Mouse (Mus musculus) midbrain, embryonic 14.5 days (tissue): ENCODE measurements around the gene Prdx2. TPM values are rescaled to one million over a fixed set of nuclear protein-coding genes. Genes with fewer than 3 reads are reported as not detected.

Experiments used
- ATAC-seq: fragments of 200-750 bp; cut with Nextera tagmentation; 2 replicates; pipeline ENCODE4 v1.8.0; 2017; ENCODE audit warnings: moderate number of reproducible peaks, moderate library complexity; ENCODE audit not compliant: low FRiP score, low TSS enrichment
- DNase-seq: peaks from one replicate; pipeline ENCODE4 v3.0.0-alpha.2; 2015
- H3K27ac ChIP-seq: fragments of 300-500 bp; sonication (generic); replicated peaks from 2 replicates; pipeline ENCODE4 v1.5.1; 2014; ENCODE audit warnings: mild to moderate bottlenecking, low read depth, low read length, moderate library complexity
- H3K27me3 ChIP-seq: fragments of 300-500 bp; sonication (generic); 2 replicates; pipeline ENCODE4 v1.6.1; 2014; ENCODE audit warnings: low read length, control low read depth, mixed read lengths; ENCODE audit not compliant: control insufficient read depth, insufficient read depth
- H3K36me3 ChIP-seq: fragments of 300-500 bp; sonication (generic); 2 replicates; pipeline ENCODE4 v1.6.1; 2014; ENCODE audit warnings: low read length, control low read depth; ENCODE audit not compliant: control insufficient read depth, insufficient read depth
- H3K4me1 ChIP-seq: fragments of 300-500 bp; sonication (generic); 2 replicates; pipeline ENCODE4 v1.6.1; 2014; ENCODE audit warnings: mild to moderate bottlenecking, antibody characterized with exemption, low read length, control low read depth; ENCODE audit not compliant: control insufficient read depth, insufficient read depth
- H3K4me2 ChIP-seq: fragments of 300-500 bp; sonication (generic); 2 replicates; pipeline ENCODE4 v1.6.1; 2014; ENCODE audit warnings: mild to moderate bottlenecking, low read length, moderate library complexity
- H3K4me3 ChIP-seq: fragments of 300-500 bp; sonication (generic); replicated peaks from 2 replicates; pipeline ENCODE4 v1.5.1; 2014; ENCODE audit warnings: low read depth, low read length
- H3K9ac ChIP-seq: fragments of 300-500 bp; sonication (generic); replicated peaks from 2 replicates; pipeline ENCODE4 v1.6.1; 2014; ENCODE audit warnings: mild to moderate bottlenecking, low read length, moderate library complexity
- H3K9me3 ChIP-seq: fragments of 300-500 bp; sonication (generic); 2 replicates; pipeline ENCODE4 v1.6.1; 2016; ENCODE audit warnings: low read length, control low read depth, mixed read lengths; ENCODE audit not compliant: control insufficient read depth
- WGBS: fragments of 180-500 bp; shearing (Covaris S2); extraction: QIAGEN DNeasy Blood & Tissue Kit; methylation state at CpG from one replicate; pipeline ENCODE4 v1.1.7; 2014; 5-methylcytosine and 5-hydroxymethylcytosine counted together
- polyA plus RNA-seq: library from polyadenylated mRNA; unstranded; fragments of >200 nt; fragmentation: Nextera tagmentation; extraction: Ambion mirVana; gene quantifications from 2 replicates; pipeline ENCODE4 v1.2.1, GENCODE M21; 2014

Gene Prdx2
- 1,531 and 1,588 TPM in 2 replicates for polyA plus RNA-seq

DNA sequence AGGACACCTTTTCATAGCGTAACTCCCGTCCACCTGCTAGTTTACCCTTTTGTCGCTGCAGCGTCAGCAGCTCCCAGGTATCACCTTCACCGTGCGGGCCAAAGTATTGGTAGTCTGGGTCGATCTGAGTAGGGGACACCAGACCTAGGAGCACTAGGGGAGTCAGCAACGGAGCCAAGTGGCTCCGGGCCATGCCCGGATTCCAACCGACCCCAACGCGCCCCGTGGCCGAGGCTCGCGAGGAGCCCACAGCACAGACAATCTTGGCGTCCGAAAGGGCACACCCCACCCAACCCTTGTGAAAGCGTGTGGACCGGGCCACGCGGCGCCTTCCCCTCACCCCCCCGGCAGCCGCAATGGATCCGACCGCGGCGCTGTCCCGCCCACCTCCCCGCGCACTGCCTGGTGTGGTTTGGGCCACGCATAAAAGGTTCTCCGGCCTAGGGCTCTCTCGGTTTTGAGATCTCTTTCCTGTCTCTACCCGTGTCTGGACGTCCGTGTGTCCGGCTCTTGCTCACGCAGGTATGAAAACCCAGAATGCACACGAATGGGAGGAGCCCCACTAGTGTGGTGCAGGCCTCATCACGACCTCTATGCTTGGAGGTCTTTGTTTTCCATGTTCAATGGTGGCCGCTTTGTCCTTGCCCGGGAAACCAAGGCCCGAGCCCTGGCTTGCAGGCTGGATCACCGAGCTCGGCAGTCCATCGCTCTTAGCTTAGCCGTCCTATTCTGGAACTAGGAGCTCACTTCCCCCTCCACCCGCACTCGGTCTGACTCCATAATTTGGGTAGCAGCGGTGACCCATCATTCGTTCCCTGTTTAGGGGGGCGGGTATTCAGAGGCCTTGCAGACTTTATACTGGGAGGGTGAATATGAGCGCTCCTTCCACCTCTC is at the start of gene Prdx2, which contains the start of the genes Gm49661 and Rnaseh2a:
Gene Prdx2, plus strand, starts transcription at position 347 of the 894 bp plus-strand sequence.
Gene Gm49661, minus strand, starts transcription at position 193 of the 894 bp plus-strand sequence.
Gene Rnaseh2a, minus strand, starts transcription at position 527 of the 894 bp plus-strand sequence.
- Histone ChIP-seq H3K36me3 (peaks cover 40% of the 10 kb centered on the region), H3K4me2 (peak within 1 kb of the TSS; percentile 96), H3K4me1 (peaks cover 28% of the 10 kb centered on the region), H3K9ac (peak within 1 kb of the TSS; percentile 97), H3K27ac (peak within 1 kb of the TSS; percentile 86), H3K9me3 (no peaks in the 10 kb centered on the region), H3K4me3 (peak within 1 kb of the TSS; percentile 92), H3K27me3 (no peaks in the 10 kb centered on the region)
- WGBS, result under 1% methylated on average over 56 of the region's 56 CpGs
- DNase-seq (peak; percentile 92), ATAC-seq (peak; percentile 85)

DNA sequence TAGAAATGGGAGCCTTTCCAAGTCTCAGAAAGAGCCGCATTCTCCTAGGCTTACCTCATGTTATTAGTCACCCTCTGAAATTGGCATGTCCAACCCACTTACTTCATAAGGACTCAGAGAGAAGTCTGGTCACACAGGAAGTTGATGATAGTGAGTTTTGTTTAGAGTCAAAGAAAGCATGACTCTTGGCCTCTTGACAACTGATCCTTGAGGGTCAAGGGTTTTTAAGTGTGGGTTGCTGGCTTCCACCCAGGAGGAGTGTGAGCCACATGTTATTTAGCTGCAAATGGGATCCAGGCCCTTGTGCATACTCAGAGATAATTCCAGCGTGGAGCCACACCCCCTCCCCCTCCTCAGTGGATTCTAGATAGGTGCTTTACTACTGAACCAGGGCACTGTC is 47.8 kb upstream of the Prdx2 start:
- DNase-seq (no peak), ATAC-seq (no peak)
- H3K9me3 ChIP-seq, result no peaks in the 10 kb centered on the region
- 86% methylated on average over 2 of the region's 2 CpGs for WGBS
- no peaks in the 10 kb centered on the region for H3K4me1 ChIP-seq
- peaks cover 94% of the 10 kb centered on the region for H3K36me3 ChIP-seq
- H3K27me3 ChIP-seq, result no peaks in the 10 kb centered on the region
- no peak overlapping the region for H3K4me3 ChIP-seq
- H3K9ac ChIP-seq, result no peak overlapping the region
- no peak overlapping the region for H3K27ac ChIP-seq
- H3K4me2 ChIP-seq, result no peak overlapping the region

DNA sequence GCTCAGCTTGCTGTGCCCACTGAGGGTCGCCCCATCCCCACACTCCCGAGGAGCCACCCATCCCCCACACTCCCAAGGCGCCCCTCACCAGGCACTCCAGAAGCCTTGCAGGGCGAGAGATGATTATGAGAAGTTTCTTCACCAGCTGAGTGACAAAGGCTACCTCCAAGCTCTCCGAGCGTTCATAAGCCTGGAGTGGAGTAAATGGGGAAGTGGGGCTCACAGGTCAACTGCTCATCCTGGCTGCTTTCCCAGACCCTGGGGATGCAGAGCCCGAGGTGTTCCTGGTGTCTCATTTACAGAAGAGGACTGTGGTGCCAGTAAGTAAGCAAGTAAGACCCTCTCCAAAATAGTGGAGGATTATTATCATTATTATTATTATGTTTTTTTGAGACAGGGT is 43.8 kb upstream of the Prdx2 start:
- 73% methylated on average over 7 of the region's 7 CpGs for WGBS
- ATAC-seq (no peak), DNase-seq (no peak)
- peaks cover 4% of the 10 kb centered on the region; the same call in 1 of the 2 replicates for H3K4me1 ChIP-seq
- H3K27ac ChIP-seq, result no peak overlapping the region
- H3K4me3 ChIP-seq, result no peak overlapping the region
- no peak overlapping the region for H3K4me2 ChIP-seq
- H3K36me3 ChIP-seq, result peaks cover 80% of the 10 kb centered on the region
- no peaks in the 10 kb centered on the region for H3K9me3 ChIP-seq
- no peaks in the 10 kb centered on the region for H3K27me3 ChIP-seq
- H3K9ac ChIP-seq, result no peak overlapping the region

DNA sequence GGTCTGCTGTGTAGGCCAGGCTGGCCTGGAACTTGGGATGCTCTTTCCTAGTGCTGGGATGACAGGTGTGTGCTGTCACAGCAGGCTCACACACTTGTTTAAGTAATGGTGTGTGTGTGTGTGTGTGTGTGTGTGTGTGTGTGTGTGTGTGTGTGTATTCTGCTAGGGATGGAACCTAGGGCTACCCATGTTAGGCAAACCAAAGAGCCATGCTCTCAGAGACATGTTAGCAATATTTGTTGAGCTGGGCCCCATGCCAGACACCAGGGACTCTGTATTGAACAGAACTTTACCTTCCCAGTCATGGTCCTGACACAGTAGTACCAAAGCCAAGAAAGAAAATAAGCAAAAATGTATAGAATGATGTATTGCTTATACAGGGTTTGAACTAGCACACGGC is 41.9 kb upstream of the Prdx2 start:
- no peak for ATAC-seq
- Histone ChIP-seq H3K4me1 (peaks cover 4% of the 10 kb centered on the region; the same call in 1 of the 2 replicates), H3K9me3 (no peaks in the 10 kb centered on the region), H3K4me3 (no peak overlapping the region), H3K4me2 (no peak overlapping the region), H3K27ac (no peak overlapping the region), H3K9ac (no peak overlapping the region), H3K27me3 (no peaks in the 10 kb centered on the region), H3K36me3 (peaks cover 77% of the 10 kb centered on the region)
- WGBS, result 94% methylated on average over 1 of the region's 1 CpGs
- no peak for DNase-seq

DNA sequence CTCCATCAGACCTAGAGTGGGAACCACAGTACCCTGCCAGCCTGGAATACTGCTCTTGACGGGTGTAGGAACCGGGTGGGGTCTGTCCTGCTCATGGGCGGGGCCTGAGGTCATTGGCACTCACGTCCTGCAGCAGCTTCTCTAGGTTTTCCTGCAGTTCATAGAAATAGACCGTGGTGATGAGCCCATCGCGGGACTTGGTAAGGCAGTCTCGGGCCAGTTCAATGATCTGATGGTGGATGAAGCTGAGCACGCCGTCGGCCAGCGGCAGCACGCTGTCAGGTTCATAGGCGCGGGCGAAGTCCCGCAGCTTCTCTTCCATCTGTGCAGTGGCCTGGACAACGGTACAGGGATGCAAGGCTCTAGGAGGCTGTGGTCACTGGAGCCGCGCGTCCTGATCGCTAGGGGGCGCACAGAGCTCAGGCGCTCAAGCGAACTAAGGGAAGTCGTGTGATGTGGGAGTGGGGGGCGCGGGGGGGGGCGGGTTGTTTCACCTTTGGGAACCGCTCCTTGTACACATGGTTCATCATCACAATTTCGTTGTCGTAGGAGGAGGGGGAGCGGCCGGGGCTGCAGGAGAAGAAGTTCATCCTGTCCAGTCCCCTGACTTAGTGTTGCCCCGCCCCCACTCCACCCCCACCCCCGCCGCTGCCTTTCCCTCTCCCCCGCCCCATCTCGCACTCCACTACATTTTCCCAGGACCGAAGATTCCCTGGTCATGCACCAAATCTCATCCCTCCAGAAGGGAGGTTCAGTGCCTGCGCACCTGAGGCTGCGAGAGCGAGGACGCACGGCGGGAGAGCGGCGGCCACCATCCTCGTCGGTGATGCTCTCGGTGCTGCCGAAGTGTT is 40.7 kb upstream of the Prdx2 start:
- no peaks in the 10 kb centered on the region for H3K9me3 ChIP-seq
- ATAC-seq, result peak; percentile 75; the same call in 1 of the 2 replicates
- WGBS, result 3% methylated on average over 52 of the region's 52 CpGs
- H3K9ac ChIP-seq, result peak overlapping the region; percentile 35
- peak overlapping the region; percentile 20 for H3K4me3 ChIP-seq
- H3K4me2 ChIP-seq, result peak overlapping the region; percentile 53
- peak; percentile 88 for DNase-seq
- H3K36me3 ChIP-seq, result peaks cover 71% of the 10 kb centered on the region
- peaks cover 5% of the 10 kb centered on the region for H3K4me1 ChIP-seq
- H3K27ac ChIP-seq, result no peak overlapping the region
- no peaks in the 10 kb centered on the region for H3K27me3 ChIP-seq

DNA sequence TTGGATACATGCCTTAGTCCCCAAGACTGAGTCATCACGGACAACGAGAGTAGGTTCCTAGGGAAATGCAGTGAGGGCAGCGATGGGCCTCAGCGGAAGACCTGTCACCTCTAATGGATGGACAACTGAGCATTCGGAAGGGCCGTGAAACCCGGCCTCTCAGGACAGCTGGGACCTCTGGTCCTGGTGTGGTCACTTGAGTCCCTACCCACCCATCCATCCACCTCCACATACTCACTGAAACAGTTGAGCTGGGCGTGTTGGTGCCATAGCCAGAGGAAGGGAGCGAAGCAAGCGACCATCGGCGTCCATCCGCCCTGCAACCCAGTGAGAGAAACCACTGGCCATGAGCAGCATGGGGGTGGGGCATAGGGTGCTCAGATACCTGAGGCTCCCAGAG is 38.8 kb upstream of the Prdx2 start:
- Histone ChIP-seq H3K4me2 (no peak overlapping the region), H3K4me1 (peaks cover 24% of the 10 kb centered on the region), H3K4me3 (no peak overlapping the region), H3K27ac (no peak overlapping the region), H3K9ac (no peak overlapping the region), H3K36me3 (peaks cover 56% of the 10 kb centered on the region), H3K9me3 (no peaks in the 10 kb centered on the region), H3K27me3 (no peaks in the 10 kb centered on the region)
- WGBS, result 91% methylated on average over 13 of the region's 13 CpGs
- ATAC-seq (no peak), DNase-seq (no peak)

DNA sequence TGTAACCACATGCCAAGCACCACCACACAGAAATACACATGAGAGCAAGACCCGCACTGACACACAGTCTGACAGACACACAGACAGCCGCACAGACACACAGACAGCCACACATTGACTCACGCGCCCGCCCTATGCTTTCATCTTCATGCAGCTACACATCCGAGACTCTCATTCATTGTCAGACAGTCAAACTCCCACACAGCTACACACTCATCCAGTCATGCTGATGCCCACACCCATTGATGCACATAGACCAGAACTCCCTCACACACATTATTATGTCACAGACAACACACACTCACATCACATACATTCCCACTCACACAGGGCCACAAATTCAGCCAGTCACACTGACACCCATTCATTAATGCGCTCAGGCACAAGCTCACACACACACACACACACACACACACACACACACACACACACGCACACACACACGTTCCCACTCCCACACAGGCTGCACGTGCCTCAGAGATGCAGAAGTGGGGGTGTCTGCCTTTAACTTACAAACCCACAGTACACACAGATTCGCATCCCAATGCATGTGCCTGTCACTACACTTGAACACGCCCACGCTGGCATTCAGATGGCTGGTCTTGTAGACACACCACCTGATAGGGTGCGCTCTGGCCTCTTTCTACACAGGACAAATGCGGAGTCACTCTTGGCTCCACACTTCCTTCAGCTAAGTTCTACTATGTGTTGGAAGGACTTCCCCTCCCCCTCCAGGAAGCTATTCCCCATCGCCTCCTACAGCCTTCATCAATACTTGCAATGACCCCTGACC is 35.4 kb upstream of the Prdx2 start:
- DNase-seq (no peak), ATAC-seq (no peak)
- Histone ChIP-seq H3K4me2 (peak overlapping the region; percentile 90), H3K36me3 (peaks cover 31% of the 10 kb centered on the region), H3K9ac (no peak overlapping the region), H3K4me1 (peaks cover 31% of the 10 kb centered on the region), H3K9me3 (no peaks in the 10 kb centered on the region), H3K27ac (no peak overlapping the region), H3K4me3 (peak overlapping the region; percentile 95), H3K27me3 (no peaks in the 10 kb centered on the region)
- 84% methylated on average over 16 of the region's 16 CpGs for WGBS

DNA sequence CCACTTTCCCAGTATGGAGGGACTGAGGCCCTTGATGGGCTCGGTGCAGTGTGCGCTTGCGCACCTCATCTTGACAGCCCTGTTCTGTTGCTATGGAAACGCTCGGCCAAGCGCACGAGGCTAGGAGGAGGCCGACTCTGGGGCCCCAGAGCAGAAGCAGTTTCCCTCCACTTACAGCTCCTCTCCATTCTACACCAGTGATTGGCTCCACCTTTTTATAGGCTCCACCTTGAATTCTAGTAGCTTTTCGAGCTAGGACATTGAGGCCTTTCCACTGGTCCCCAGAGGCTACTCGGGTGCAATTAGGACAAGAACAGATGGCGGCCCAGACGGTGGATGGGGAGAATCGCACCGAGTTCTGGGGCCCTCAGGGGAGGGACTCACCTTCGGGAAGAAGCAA is 34.5 kb upstream of the Prdx2 start:
- H3K4me2 ChIP-seq, result peak overlapping the region; percentile 90
- DNase-seq (peak; percentile 95), ATAC-seq (peak; percentile 79)
- peak overlapping the region; percentile 95 for H3K27ac ChIP-seq
- peaks cover 30% of the 10 kb centered on the region for H3K36me3 ChIP-seq
- peak overlapping the region; percentile 97 for H3K9ac ChIP-seq
- H3K4me1 ChIP-seq, result peaks cover 27% of the 10 kb centered on the region
- no peaks in the 10 kb centered on the region for H3K9me3 ChIP-seq
- H3K4me3 ChIP-seq, result peak overlapping the region; percentile 95
- H3K27me3 ChIP-seq, result no peaks in the 10 kb centered on the region
- WGBS, result 2% methylated on average over 15 of the region's 15 CpGs
